Comparison of ENCODE assay signal across 8 mouse cellular contexts in the genomic region with DNA sequence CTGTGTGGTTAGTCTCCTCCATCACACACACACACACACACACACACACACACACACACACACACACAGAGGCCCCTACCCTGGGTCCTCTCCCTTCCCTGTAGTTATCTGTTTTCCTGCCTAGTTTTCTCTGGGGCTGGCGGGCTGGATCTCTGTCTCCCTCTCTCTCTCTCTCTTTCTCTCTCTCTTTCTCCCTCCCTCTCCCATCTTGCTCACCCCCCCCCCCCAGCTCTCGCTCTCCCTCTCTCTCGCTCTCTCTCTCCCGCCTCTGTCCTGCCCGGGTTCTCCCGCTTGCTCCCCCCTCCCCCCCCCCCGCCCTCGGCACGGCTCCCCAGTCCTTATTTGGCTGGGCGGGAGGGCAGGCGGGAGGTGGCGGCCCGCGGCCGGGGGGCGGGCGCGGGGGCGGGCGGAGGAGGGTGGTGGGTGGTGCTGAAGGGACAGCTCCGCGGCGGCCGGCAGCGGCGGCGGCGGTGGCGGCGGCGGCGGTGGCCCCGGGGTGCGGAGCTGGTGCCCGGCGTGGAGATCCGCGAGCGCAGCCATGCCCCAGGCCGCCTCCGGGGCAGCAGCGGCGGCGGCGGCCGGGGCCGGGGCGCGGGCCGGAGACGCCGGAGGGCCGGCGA. TPM values are rescaled to one million over a fixed set of nuclear protein-coding genes. Genes with fewer than 3 reads are reported as not detected.
DNase-seq lines count a peak whose midpoint lies in the region; ATAC-seq lines count a peak whose summit lies in the region.

A gene (plus strand): TSS at position 490 of the 620 bp plus-strand sequence.

- WGBS in forebrain, embryonic 16.5 days: 0% methylated on average over 27 of the region's 54 CpGs
- under 1% methylated on average over 37 of the region's 54 CpGs for WGBS in hindbrain, embryonic 10.5 days

- H3K4me3 ChIP-seq in forebrain, embryonic 16.5 days (replicated peaks; ENCODE audit: low read length): peak within 1 kb of the TSS; percentile 60
- H3K4me3 ChIP-seq in hindbrain, embryonic 10.5 days: peak within 1 kb of the TSS; percentile 61

- H3K9ac ChIP-seq in forebrain, embryonic 16.5 days (replicated peaks; ENCODE audit: low read depth, low read length): peak within 1 kb of the TSS; percentile 70

- no peaks in the 10 kb centered on the region for H3K36me3 ChIP-seq in forebrain, embryonic 16.5 days (ENCODE audit: control insufficient read depth, insufficient read depth)
- H3K36me3 ChIP-seq in hindbrain, embryonic 10.5 days: no peaks in the 10 kb centered on the region

- ATAC-seq in forebrain, embryonic 16.5 days: peak; percentile 74

- DNase-seq in ZHBTc4 (ENCODE audit: low read depth, low spot score): peak; percentile 65
- DNase-seq in cerebellum, adult 11-12 months: peak; percentile 75
- DNase-seq in hindbrain, embryonic 10.5 days (ENCODE audit: low spot score): peak; percentile 72
- no peak for DNase-seq in left cerebral cortex, adult 8-10 months (ENCODE audit: low spot score in 2 of 2)
- peak; percentile 85 to 89 for DNase-seq in lung, postnatal 4 days
- peak; percentile 34 to 58 for DNase-seq in spleen, postnatal 14 days (ENCODE audit: low spot score in 2 of 2)
- no peak for DNase-seq in T-cell, adult 2 months (ENCODE audit: low spot score)

- peaks cover 23% of the 10 kb centered on the region for H3K27me3 ChIP-seq in forebrain, embryonic 16.5 days (replicated peaks; ENCODE audit: control insufficient read depth, insufficient read depth, low read length)
- H3K27me3 ChIP-seq in hindbrain, embryonic 10.5 days (ENCODE audit: insufficient read depth, poor library complexity, severe bottlenecking): peaks cover 66% of the 10 kb centered on the region

- H3K4me1 ChIP-seq in forebrain, embryonic 16.5 days (replicated peaks; ENCODE audit: control insufficient read depth, insufficient read depth, low read length): peaks cover 15% of the 10 kb centered on the region
- peaks cover 31% of the 10 kb centered on the region for H3K4me1 ChIP-seq in hindbrain, embryonic 10.5 days (replicated peaks)

- peak within 1 kb of the TSS; percentile 94 for H3K4me2 ChIP-seq in forebrain, embryonic 16.5 days (ENCODE audit: low read length)

- no peaks in the 10 kb centered on the region for H3K9me3 ChIP-seq in forebrain, embryonic 16.5 days (ENCODE audit: control insufficient read depth, low read length)
- no peaks in the 10 kb centered on the region for H3K9me3 ChIP-seq in hindbrain, embryonic 10.5 days

- 0 out of 2 replicates have a peak within 1 kb of the TSS, but pooled peaks have one; percentile 42 for H3K27ac ChIP-seq in forebrain, embryonic 16.5 days (ENCODE audit: low read length)
- H3K27ac ChIP-seq in hindbrain, embryonic 10.5 days: peak within 1 kb of the TSS; percentile 62; the same call in 1 of the 2 replicates

RNA-seq across cellular contexts. Expression of the gene that starts here (rescaled TPM):
- polyA plus RNA-seq in forebrain, embryonic 16.5 days (2015; fragmentation: Nextera tagmentation; extraction: Ambion mirVana): 2.8 and 3.5 TPM in 2 replicates
- polyA plus RNA-seq in hindbrain, embryonic 10.5 days (2016; fragmentation: Nextera tagmentation; extraction: Ambion mirVana): 0.12 and 0.52 TPM in 2 replicates
- 10 to 100 TPM; 19.5 to 25.2 (median 21.7) TPM for total RNA-seq in left cerebral cortex, adult 8-10 months (2022)

Comparison
In these comparisons a context has a peak if more than half of its experiments do, and no peak if none do; other contexts are left out.
1. Peak in DNase-seq, H3K4me3 ChIP-seq and H3K27ac ChIP-seq in hindbrain, embryonic 10.5 days; RNA of the gene not detected or under 1 TPM.
2. DNase-seq: peak in ZHBTc4 (single experiment), cerebellum, adult 11-12 months (single experiment), lung, postnatal 4 days (2 of 2) and spleen, postnatal 14 days (2 of 2); none in left cerebral cortex, adult 8-10 months (0 of 2) and T-cell, adult 2 months (single experiment).